Mouse (Mus musculus) stomach, postnatal 0 days (tissue): ENCODE measurements at regions not wholly inside any gene's neighbourhood (a gene's known extent, or its start where the extent isn't known, plus 50 kb on each side); places are given as distances from the start of the nearest gene placed in this dataset.

Experiments
- ATAC-seq: fragments of 200-750 bp; cut with Nextera tagmentation; 2 replicates; pipeline ENCODE4 v1.8.0; 2017; ENCODE audit not compliant: low FRiP score, low TSS enrichment
- DNase-seq: peaks from one replicate; pipeline ENCODE4 v3.0.0-alpha.2; 2016; ENCODE audit warnings: low spot score
- H3K27ac ChIP-seq: fragments of 300-500 bp; sonication (generic); replicated peaks from 2 replicates; pipeline ENCODE4 v1.5.1; 2014; ENCODE audit warnings: mild to moderate bottlenecking, control low read depth
- H3K27me3 ChIP-seq: fragments of 300-500 bp; sonication (generic); 2 replicates; pipeline ENCODE4 v1.6.1; 2014; ENCODE audit warnings: low read length; ENCODE audit not compliant: control insufficient read depth, insufficient read depth
- H3K36me3 ChIP-seq: fragments of 300-500 bp; sonication (generic); 2 replicates; pipeline ENCODE4 v1.6.1; 2014; ENCODE audit warnings: low read length, mixed read lengths; ENCODE audit not compliant: control insufficient read depth, insufficient read depth
- H3K4me1 ChIP-seq: fragments of 300-500 bp; sonication (generic); replicated peaks from 2 replicates; pipeline ENCODE4 v1.6.1; 2014; ENCODE audit warnings: antibody characterized with exemption; ENCODE audit not compliant: control insufficient read depth, insufficient read depth
- H3K4me2 ChIP-seq: fragments of 300-500 bp; sonication (generic); replicated peaks from 2 replicates; pipeline ENCODE4 v1.6.1; 2014; ENCODE audit warnings: low read depth, mild to moderate bottlenecking, control low read depth, moderate library complexity
- H3K4me3 ChIP-seq: fragments of 300-500 bp; sonication (generic); 2 replicates; pipeline ENCODE4 v1.5.1; 2014; ENCODE audit warnings: low read depth, low read length, control low read depth
- H3K9ac ChIP-seq: fragments of 300-500 bp; sonication (generic); 2 replicates; pipeline ENCODE4 v1.6.1; 2014; ENCODE audit warnings: mild to moderate bottlenecking, low read length, control low read depth, mixed read lengths
- H3K9me3 ChIP-seq: fragments of 300-500 bp; sonication (generic); 2 replicates; pipeline ENCODE4 v1.6.1; 2016; ENCODE audit warnings: low read length; ENCODE audit not compliant: control insufficient read depth
- CTCF ChIP-seq: IDR thresholded peaks from 2 replicates; pipeline ENCODE4 v1.5.1; 2016; ENCODE audit warnings: antibody characterized with exemption, low read depth, mild to moderate bottlenecking, moderate library complexity
- EP300 ChIP-seq: optimal IDR thresholded peaks from 2 replicates; pipeline ENCODE3; 2016; ENCODE audit warnings: antibody characterized with exemption
- WGBS: fragments of 180-500 bp; shearing (Covaris S2); extraction: QIAGEN DNeasy Blood & Tissue Kit; methylation state at CpG from one replicate; pipeline ENCODE4 v1.1.7; 2014; 5-methylcytosine and 5-hydroxymethylcytosine counted together

GRCm38 (mm10) chr3:109270783-109271182 is 69.7 kb upstream of the Vav3 start:
- Histone ChIP-seq H3K36me3 (no peaks in the 10 kb centered on the region), H3K4me2 (no peak overlapping the region), H3K9me3 (no peaks in the 10 kb centered on the region), H3K9ac (no peak overlapping the region), H3K4me1 (no peaks in the 10 kb centered on the region), H3K27ac (no peak overlapping the region), H3K4me3 (no peak overlapping the region), H3K27me3 (no peaks in the 10 kb centered on the region)
- TF ChIP-seq EP300 = no peak
- TF ChIP-seq CTCF = no peak
- ATAC-seq (no peak), DNase-seq (no peak)
- WGBS = 14% methylated on average over 1 of the region's 1 CpGs

DNA sequence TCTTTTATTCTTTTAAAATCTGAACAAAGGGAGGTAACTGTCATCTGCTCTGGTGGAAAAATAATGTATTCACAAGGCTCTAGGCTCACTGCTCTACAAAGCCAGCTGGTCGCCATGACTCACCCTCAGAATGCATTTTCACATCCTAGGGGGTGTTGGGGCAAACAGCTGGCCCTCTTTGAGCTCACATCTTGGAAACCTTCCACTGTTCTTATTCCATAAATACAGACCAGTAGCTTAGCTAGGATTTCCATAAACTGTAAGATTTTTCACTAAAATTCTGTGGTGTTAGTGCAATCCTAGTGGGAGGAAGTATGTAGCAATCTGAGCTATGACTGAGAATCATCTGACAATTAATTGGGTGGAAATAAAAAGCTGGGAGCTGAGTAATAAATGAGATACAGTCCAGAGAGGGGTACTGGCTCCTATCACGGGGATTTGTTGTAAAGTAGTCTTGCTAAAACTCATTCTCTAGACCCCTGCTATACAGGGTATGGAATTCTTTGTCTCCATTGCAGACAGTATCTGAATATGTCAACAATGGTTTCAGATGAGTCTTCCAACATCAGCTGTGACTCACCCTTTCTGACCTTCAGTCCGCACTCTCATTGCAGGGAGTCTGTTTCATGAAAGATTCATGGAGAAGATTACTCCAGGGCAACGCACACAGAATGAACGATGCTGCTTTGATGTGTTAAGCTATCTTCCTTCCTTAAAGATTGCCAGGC is 67.2 kb upstream of the Vav3 start:
- Histone ChIP-seq H3K36me3 (no peaks in the 10 kb centered on the region), H3K4me2 (no peak overlapping the region), H3K4me3 (no peak overlapping the region), H3K27ac (no peak overlapping the region), H3K4me1 (no peaks in the 10 kb centered on the region), H3K27me3 (no peaks in the 10 kb centered on the region), H3K9me3 (no peaks in the 10 kb centered on the region), H3K9ac (no peak overlapping the region)
- DNase-seq (no peak), ATAC-seq (no peak)
- TF ChIP-seq CTCF (0 out of 2 replicates have a peak, but pooled peaks have one; percentile 7), EP300 (no peak)
- 49% methylated on average over 5 of the region's 5 CpGs for WGBS

DNA sequence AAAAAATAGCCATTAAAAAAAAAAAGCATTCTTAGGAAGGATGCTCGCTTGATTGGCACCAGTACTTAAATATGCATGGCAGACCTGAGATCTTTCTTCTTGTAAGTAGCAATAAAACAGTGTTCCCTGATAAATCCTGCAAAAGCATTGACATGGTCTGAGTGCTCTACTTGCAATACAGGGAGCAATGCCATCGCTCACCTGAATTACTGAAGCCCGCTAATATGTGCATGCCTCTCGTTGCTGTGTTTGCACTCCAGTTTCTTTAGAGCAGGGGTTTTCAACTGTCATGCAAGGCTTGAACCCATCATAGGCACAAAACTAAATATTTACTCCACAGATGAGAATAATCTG is 66.7 kb upstream of the Vav3 start:
- Histone ChIP-seq H3K4me3 (no peak overlapping the region), H3K4me2 (no peak overlapping the region), H3K27ac (no peak overlapping the region), H3K9ac (no peak overlapping the region), H3K36me3 (no peaks in the 10 kb centered on the region), H3K4me1 (no peaks in the 10 kb centered on the region), H3K9me3 (no peaks in the 10 kb centered on the region), H3K27me3 (no peaks in the 10 kb centered on the region)
- ATAC-seq (no peak), DNase-seq (no peak)
- WGBS = 81% methylated on average over 4 of the region's 4 CpGs
- TF ChIP-seq CTCF = no peak

DNA sequence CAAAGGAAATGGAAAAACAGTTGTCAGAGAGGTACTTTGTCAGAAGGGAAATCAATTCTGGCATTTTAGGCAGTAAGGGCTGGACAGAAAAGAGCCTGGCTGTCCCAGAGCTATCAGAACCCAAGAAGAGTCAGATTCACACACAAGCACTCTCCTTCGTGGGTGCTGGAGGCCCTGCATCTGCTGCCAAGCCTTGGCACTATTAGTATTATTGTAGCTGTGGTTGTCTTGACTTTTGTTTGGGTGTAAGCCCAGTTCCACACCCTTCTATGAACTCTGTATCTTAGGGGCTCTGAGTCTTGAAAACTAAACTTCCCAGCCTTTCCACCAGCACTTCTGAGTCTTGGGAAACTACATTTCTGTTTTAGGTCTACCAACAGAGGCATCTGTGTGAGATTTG is 61.4 kb upstream of the Vav3 start:
- Histone ChIP-seq H3K36me3 (no peaks in the 10 kb centered on the region), H3K9ac (no peak overlapping the region), H3K27me3 (no peaks in the 10 kb centered on the region), H3K9me3 (no peaks in the 10 kb centered on the region), H3K4me3 (no peak overlapping the region), H3K27ac (no peak overlapping the region), H3K4me2 (no peak overlapping the region), H3K4me1 (no peaks in the 10 kb centered on the region)
- WGBS = 32% methylated on average over 1 of the region's 1 CpGs
- no peak for DNase-seq
- ATAC-seq = no peak
- TF ChIP-seq CTCF = no peak
- no peak for TF ChIP-seq EP300

- Histone ChIP-seq H3K27me3 (no peaks in the 10 kb centered on the region), H3K4me2 (no peak overlapping the region), H3K9ac (no peak overlapping the region), H3K27ac (no peak overlapping the region), H3K9me3 (no peaks in the 10 kb centered on the region), H3K4me1 (no peaks in the 10 kb centered on the region), H3K4me3 (no peak overlapping the region), H3K36me3 (no peaks in the 10 kb centered on the region)
- TF ChIP-seq CTCF = no peak; the same call in 1 of the 2 replicates
- no peak for TF ChIP-seq EP300
- DNase-seq (no peak), ATAC-seq (no peak; the same call in 1 of the 2 replicates)
- WGBS = 38% methylated on average over 1 of the region's 1 CpGs
Measured at GRCm38 (mm10) chr3:109286590-109286989, 53.9 kb upstream of the Vav3 start.
